Mouse (Mus musculus) limb, embryonic 11.5 days (tissue): ENCODE data around the gene Vmn1r170. TPM values are rescaled to one million over a fixed set of nuclear protein-coding genes. Genes with fewer than 3 reads are reported as not detected.
"Not testable (repeated sequence)": the region's sequence is repeated elsewhere in the genome, so short reads cannot be mapped to it uniquely, and the experiment has no call there.

Experiments used
- ATAC-seq: fragments of 200-750 bp; cut with Nextera tagmentation; 2 replicates; pipeline ENCODE4 v1.8.0; 2017; ENCODE audit warnings: low read depth; ENCODE audit not compliant: insufficient number of reproducible peaks, low FRiP score, low TSS enrichment
- DNase-seq: peaks from one replicate; pipeline ENCODE4 v3.0.0-alpha.2; 2015; ENCODE audit warnings: low spot score
- H3K27ac ChIP-seq: fragments of 300-500 bp; sonication (generic); replicated peaks from 2 replicates; pipeline ENCODE4 v1.5.1; 2014; ENCODE audit warnings: low read depth, mild to moderate bottlenecking, low read length
- H3K27me3 ChIP-seq: fragments of 300-500 bp; sonication (generic); 2 replicates; pipeline ENCODE4 v1.6.1; 2014; ENCODE audit warnings: mild to moderate bottlenecking, low read length, mixed read lengths; ENCODE audit not compliant: control insufficient read depth, insufficient read depth
- H3K36me3 ChIP-seq: fragments of 300-500 bp; sonication (generic); 2 replicates; pipeline ENCODE4 v1.6.1; 2014; ENCODE audit warnings: mild to moderate bottlenecking, low read length, moderate library complexity, mixed read lengths; ENCODE audit not compliant: control insufficient read depth, insufficient read depth
- H3K4me1 ChIP-seq: fragments of 300-500 bp; sonication (generic); 2 replicates; pipeline ENCODE4 v1.6.1; 2014; ENCODE audit warnings: low read length, mixed read lengths; ENCODE audit not compliant: control insufficient read depth, insufficient read depth
- H3K4me2 ChIP-seq: fragments of 300-500 bp; sonication (generic); 2 replicates; pipeline ENCODE4 v1.6.1; 2014; ENCODE audit warnings: low read depth, mild to moderate bottlenecking, moderate library complexity; ENCODE audit not compliant: severe bottlenecking
- H3K4me3 ChIP-seq: fragments of 300-500 bp; sonication (generic); 2 replicates; pipeline ENCODE4 v1.5.1; 2014; ENCODE audit warnings: low read depth, low read length
- H3K9ac ChIP-seq: fragments of 300-500 bp; sonication (generic); 2 replicates; pipeline ENCODE4 v1.6.1; 2014; ENCODE audit warnings: mild to moderate bottlenecking, low read length
- H3K9me3 ChIP-seq: fragments of 300-500 bp; sonication (generic); 2 replicates; pipeline ENCODE4 v1.6.1; 2016; ENCODE audit warnings: low read length; ENCODE audit not compliant: control insufficient read depth
- WGBS: fragments of 180-500 bp; shearing (Covaris S2); extraction: QIAGEN DNeasy Blood & Tissue Kit; methylation state at CpG from one replicate; pipeline ENCODE4 v1.1.7; 2014; 5-methylcytosine and 5-hydroxymethylcytosine counted together
- polyA plus RNA-seq: library from polyadenylated mRNA; unstranded; fragments of >200 nt; fragmentation: Nextera tagmentation; extraction: Ambion mirVana; gene quantifications from 2 replicates; pipeline ENCODE4 v1.2.1, GENCODE M21; 2014

Vmn1r170 gene
- polyA plus RNA-seq = not detected in 2 replicates

DNA sequence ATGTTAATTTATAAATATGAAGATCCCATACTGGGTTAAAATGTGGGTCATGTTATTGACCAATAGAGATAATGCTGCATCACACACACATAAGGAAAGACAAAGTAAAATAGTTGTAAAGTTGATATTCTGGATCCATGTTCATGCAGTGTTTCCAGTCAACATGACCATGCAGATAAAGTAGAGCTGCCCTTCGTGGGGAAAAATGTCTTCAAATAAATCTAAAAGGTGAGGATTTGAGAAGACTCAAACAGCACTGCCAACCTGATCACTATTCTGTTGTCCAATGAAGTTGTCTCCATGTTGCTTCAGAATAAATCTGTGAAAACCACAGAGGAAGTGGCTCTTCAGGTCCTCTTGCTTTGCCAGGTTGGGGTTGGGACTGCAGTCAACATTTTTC lies at the start of gene Vmn1r170:
Vmn1r170 (plus strand) TSS at position 301 of the 400 bp plus-strand sequence.
- not testable (repeated sequence) for H3K4me1 ChIP-seq, H3K4me3 ChIP-seq, H3K9me3 ChIP-seq, H3K27ac ChIP-seq, ATAC-seq, H3K4me2 ChIP-seq, H3K9ac ChIP-seq, H3K27me3 ChIP-seq, DNase-seq, H3K36me3 ChIP-seq
- WGBS = 44% methylated on average over 1 of the region's 1 CpGs

DNA sequence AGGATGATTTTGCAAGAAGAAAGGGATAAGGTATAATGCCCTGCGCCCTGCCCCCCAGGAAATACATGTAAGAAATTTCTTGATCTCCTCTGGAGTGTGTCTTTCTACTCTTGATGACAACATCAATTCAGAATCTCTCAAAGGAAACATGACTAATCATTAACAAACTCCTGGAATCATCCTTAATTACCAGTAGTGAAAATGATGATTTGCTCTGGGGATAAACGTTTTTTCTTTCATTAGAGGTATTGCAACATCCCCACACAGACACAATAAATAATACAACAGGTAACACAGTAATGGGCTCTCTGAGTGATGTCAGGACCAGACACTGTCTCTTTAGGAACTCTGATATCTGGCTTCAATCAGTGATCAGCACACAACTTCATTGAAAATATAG lies 30.7 kb upstream of the Vmn1r170 start, which contains the start of gene Vmn1r169:
Vmn1r169 (plus strand) TSS at position 301 of the 400 bp plus-strand sequence.
- not testable (repeated sequence) for H3K4me2 ChIP-seq, H3K4me3 ChIP-seq, H3K27me3 ChIP-seq, H3K27ac ChIP-seq, H3K36me3 ChIP-seq, H3K9ac ChIP-seq, H3K9me3 ChIP-seq, H3K4me1 ChIP-seq, DNase-seq, ATAC-seq
- WGBS = 77% methylated on average over 1 of the region's 2 CpGs

DNA sequence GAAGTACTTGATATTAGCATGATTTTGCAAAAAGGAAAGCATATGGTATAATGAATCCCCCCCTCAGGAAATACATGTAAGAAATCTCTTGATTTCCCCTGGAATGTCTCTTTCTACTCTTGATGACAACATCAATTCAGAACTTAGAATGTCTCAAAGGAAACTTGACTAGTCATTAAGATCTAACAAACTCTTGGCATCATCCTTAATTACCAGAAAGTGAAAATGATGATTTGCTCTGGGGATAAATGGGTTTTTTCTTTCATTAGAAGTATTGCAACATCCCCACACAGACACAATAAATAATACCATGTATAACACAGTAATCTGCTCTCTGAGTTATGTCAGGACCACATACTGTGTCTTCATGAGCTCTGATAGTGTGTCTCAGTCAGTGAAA lies 24.4 kb downstream of the Vmn1r170 start, which contains the start of gene Vmn1r171:
Vmn1r171 (plus strand) TSS at position 301 of the 400 bp plus-strand sequence.
- no peaks in the 10 kb centered on the region; the same call in 1 of the 2 replicates for H3K9me3 ChIP-seq
- no peak for ATAC-seq
- H3K27me3 ChIP-seq = no peaks in the 10 kb centered on the region
- no peak within 1 kb of the TSS for H3K4me3 ChIP-seq
- no peak for DNase-seq
- H3K27ac ChIP-seq = no peak within 1 kb of the TSS
- H3K36me3 ChIP-seq = no peaks in the 10 kb centered on the region
- no peaks in the 10 kb centered on the region for H3K4me1 ChIP-seq
- H3K4me2 ChIP-seq = no peak within 1 kb of the TSS
- no peak within 1 kb of the TSS for H3K9ac ChIP-seq

Other genes starting within 250 kb of the Vmn1r170 start
- not detected in 2 replicates for gene Nlrp5, start 220.3 kb upstream of the Vmn1r170 start, polyA plus RNA-seq
- not detected in 2 replicates for gene Vmn1r167, start 99.0 kb upstream of the Vmn1r170 start, polyA plus RNA-seq
- not detected in 2 replicates for gene Vmn1r168, start 66.4 kb upstream of the Vmn1r170 start, polyA plus RNA-seq
- gene Vmn1r169, start 30.6 kb upstream of the Vmn1r170 start, polyA plus RNA-seq = not detected in 2 replicates
- gene Vmn1r171, start 24.5 kb downstream of the Vmn1r170 start, polyA plus RNA-seq = not detected in 2 replicates
- gene Vmn1r172, start 52.1 kb downstream of the Vmn1r170 start, polyA plus RNA-seq = not detected in 2 replicates
- gene Vmn1r173, start 94.5 kb downstream of the Vmn1r170 start, polyA plus RNA-seq = not detected in 2 replicates
- gene Vmn1r174, start 146.1 kb downstream of the Vmn1r170 start, polyA plus RNA-seq = not detected in 2 replicates
- gene Vmn1r175, start 204.5 kb downstream of the Vmn1r170 start, polyA plus RNA-seq = not detected in 2 replicates
- gene Vmn1r176, start 231.2 kb downstream of the Vmn1r170 start, polyA plus RNA-seq = not detected in 2 replicates